Mouse (Mus musculus) Patski (cell line): ENCODE results near the gene Tex44. TPM values are rescaled to one million over a fixed set of nuclear protein-coding genes. Genes with fewer than 3 reads are reported as not detected.

Experiments
- ATAC-seq: fragments of 100-300 bp; one replicate; pipeline ENCODE4 v1.8.0; 2021
- CTCF ChIA-PET: fragments of 350-600 bp; sonication (Branson Sonifier 250); formaldehyde crosslinking; loops from one replicate; lab custom pipeline; 2022; ENCODE audit warnings: inconsistent platforms; lab: Charles Lee
- POLR2A ChIA-PET: fragments of 350-600 bp; sonication (Branson Sonifier 250); formaldehyde crosslinking; loops from one replicate; lab custom pipeline; 2022; ENCODE audit warnings: antibody characterized with exemption, inconsistent platforms; lab: Charles Lee
- DNase-seq: peaks from one replicate; pipeline ENCODE4 v3.0.0-alpha.2; 2011; ENCODE audit warnings: low read depth, low spot score
- H3K27me3 ChIP-seq: fragments of 371-371 bp; one replicate; pipeline ENCODE4 v1.5.1; 2021
- CTCF ChIP-seq: fragments of 100-300 bp; IDR thresholded peaks from one replicate; pipeline ENCODE4 v1.5.1; 2021
- in situ Hi-C: fragments of 300-500 bp; cut with MboI; formaldehyde crosslinking; loops from 3 replicates; pipeline ENCODE4 v1.11.1; 2018; ENCODE audit warnings: low pct_unique_long_range_greater_than_20kb, mixed read lengths
- polyA plus RNA-seq: library from polyadenylated mRNA; unstranded; gene quantifications from one replicate; pipeline ENCODE4 v1.2.3, GENCODE M21; 2021

Tex44 gene
- polyA plus RNA-seq = not detected

DNA sequence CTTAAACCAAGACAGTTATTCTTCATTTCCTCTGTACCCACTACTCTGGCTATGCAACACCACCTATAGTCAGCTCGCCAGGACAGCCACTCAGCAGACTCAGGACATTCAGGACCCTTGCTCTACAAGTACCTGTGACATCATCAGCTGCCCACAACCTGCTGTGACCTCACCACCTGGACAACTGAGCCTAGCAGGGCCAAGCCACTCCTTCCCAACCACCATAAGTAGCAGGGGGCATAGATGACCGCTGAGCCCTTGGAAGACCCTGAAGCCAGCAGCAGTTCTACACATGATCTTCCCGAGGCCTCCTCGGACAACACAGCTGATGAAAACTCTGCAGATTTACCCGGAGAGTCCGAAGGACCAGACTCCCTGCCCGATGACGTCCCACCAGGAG lies at the start of gene Tex44, which contains the start of gene Nmur1:
Gene Tex44 (plus strand): TSS at position 202 of the 400 bp plus-strand sequence.
Gene Nmur1 (minus strand): TSS at position 101 of the 400 bp plus-strand sequence.
- ATAC-seq (no peak), DNase-seq (no peak)
- ChIA-PET CTCF (interaction anchor here (2.4 kb wide), 1 partner anchor 10 kb away, joined by 8 read pairs; no protein-coding TSS in a partner anchor), POLR2A (no interaction called here)
- in situ Hi-C loops = loop anchor here (5.0 kb wide), 1 partner anchor 34 kb away; no protein-coding TSS in a partner anchor
- TF ChIP-seq CTCF = no peak
- H3K27me3 ChIP-seq = no peaks in the 10 kb centered on the region

DNA sequence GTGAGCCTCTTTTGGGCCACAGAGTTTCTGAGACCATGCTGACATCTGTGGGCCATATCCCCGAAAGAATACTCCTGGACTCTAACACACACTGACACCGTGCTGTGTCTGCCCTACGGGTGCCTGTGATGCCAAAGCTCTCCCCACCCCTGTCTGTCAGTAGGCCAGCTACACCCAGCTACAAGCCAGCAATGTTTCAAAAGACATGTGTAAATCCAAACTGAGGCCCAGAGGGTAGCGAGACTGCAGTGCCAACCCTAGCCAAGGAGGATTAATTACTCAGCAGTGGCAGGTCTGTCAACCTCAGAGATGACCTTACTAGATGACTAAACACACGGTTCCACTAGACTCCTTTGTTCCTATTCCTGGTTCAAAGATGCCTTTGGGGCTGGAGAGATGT lies 49.8 kb upstream of the Tex44 start:
- DNase-seq (no peak), ATAC-seq (no peak)

DNA sequence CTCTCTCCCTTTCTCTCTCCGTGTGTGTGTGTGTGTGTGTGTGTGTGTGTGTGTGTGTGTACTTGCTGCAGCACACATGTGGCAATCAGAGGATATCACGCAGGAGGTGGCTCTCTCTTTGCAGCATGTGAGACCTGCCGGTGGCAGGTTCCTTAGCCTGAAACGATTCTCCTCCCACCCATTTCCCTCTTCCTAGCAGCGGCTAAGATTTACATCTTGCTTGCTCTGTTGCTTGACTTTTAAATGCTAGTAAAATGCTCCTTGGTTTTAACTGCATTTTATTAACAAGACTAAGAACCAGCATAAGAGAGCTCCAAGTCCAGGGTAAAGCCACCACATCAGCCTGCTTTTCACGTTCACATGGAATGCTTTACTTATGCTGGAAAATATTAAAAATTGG lies 47.5 kb upstream of the Tex44 start:
- ATAC-seq (no peak), DNase-seq (no peak)
- TF ChIP-seq CTCF = no peak
- in situ Hi-C loops = no loop called here
- ChIA-PET CTCF (interaction anchor here (1.1 to 2.1 kb wide), 2 partner anchors 37 to 51 kb away, joined by 4 to 9 read pairs; no protein-coding TSS in a partner anchor), POLR2A (interaction anchor here (0.9 kb wide), 1 partner anchor 20 kb away, joined by 3 read pairs; the partner anchor contains the start of gene Ncl)
- no peaks in the 10 kb centered on the region for H3K27me3 ChIP-seq

More for the DNA sequence above, 49.8 kb upstream of the Tex44 start:
- H3K27me3 ChIP-seq = no peaks in the 10 kb centered on the region
- POLR2A ChIA-PET = no interaction called here
- in situ Hi-C loops = no loop called here
- TF ChIP-seq CTCF = no peak
- CTCF ChIA-PET = interaction anchor here (1.8 to 2.7 kb wide), 2 partner anchors 11 to 40 kb away, joined by 4 to 9 read pairs; no protein-coding TSS in a partner anchor

DNA sequence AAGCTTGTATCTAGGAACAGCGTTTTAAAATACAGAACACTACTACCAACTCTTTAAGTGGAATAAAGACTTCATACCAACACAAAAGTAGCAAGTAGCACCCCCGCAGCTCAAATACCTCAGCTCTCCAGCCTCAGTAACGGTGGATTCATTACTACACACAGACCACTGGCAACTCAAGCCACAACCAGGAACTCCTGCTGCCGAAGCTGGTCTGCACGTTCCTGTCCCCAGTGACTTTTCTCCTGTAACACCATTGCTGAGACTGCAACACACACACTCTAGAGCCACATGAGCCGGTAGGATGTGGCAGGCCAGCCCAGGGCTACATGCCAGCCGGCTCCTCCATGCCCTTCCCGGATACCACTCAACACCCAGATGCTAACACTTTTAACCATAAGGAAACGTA lies 47.0 kb upstream of the Tex44 start:
- CTCF ChIA-PET = interaction anchor here (1.1 to 2.1 kb wide), 2 partner anchors 37 to 51 kb away, joined by 4 to 9 read pairs; no protein-coding TSS in a partner anchor
- DNase-seq (no peak), ATAC-seq (peak; percentile 36)

DNA sequence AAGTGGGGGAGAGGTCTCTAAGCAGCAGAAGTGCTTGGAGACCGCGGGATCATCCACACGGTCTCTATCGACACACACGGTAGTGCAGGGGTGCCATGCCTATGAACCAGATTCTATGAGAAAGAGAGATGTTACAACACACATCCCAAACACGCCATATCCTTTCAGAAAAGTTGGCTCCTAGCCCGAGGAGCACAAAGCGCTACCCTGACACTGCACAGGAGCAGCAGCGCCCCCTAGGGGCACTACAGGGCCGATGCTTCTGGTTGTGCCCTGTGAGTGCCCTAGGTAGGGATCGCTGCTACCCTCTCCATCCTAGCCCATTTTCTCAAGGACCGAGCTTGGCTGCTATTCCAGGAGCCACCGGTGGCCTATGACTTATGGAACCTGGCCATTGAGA lies 45.1 kb upstream of the Tex44 start:
- in situ Hi-C loops = no loop called here
- no peak for TF ChIP-seq CTCF
- DNase-seq (no peak), ATAC-seq (no peak)
- ChIA-PET POLR2A (no interaction called here), CTCF (no interaction called here)
- H3K27me3 ChIP-seq = peaks cover 4% of the 10 kb centered on the region

More for the DNA sequence above, 47.0 kb upstream of the Tex44 start:
- POLR2A ChIA-PET = interaction anchor here (0.9 kb wide), 1 partner anchor 20 kb away, joined by 3 read pairs; the partner anchor contains the start of gene Ncl
- in situ Hi-C loops = no loop called here
- H3K27me3 ChIP-seq = no peaks in the 10 kb centered on the region
- no peak for TF ChIP-seq CTCF

DNA sequence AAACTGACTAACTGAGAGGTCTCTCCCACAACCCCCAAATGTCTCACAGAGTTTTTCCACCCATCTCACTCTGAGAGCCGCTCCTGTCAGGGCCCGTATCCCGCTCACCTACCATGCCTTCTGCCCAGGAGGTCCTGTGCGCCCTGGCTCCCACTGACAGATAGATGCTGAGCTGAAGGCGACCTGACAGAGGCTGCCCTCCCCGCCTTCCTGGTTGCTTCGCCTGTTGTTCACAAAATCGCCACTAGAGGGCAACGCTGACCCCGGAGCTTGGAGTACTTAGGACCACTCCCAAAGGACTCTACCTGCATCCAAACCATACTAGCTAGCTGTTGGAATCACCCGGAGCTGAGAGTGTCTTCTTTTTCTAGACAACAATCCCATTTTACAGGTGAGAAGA lies 36.9 kb upstream of the Tex44 start:
- ATAC-seq = peak; percentile 57
- CTCF ChIA-PET = interaction anchor here (0.8 to 2.4 kb wide), 8 partner anchors 9 to 51 kb away, joined by 3 to 13 read pairs (median 4); no protein-coding TSS in a partner anchor
- POLR2A ChIA-PET = interaction anchor here (0.7 kb wide), 1 partner anchor 45 kb away, joined by 3 read pairs; no protein-coding TSS in a partner anchor
- in situ Hi-C loops = no loop called here
- no peak for DNase-seq
- peak; percentile 89 for TF ChIP-seq CTCF
- peaks cover 9% of the 10 kb centered on the region for H3K27me3 ChIP-seq

DNA sequence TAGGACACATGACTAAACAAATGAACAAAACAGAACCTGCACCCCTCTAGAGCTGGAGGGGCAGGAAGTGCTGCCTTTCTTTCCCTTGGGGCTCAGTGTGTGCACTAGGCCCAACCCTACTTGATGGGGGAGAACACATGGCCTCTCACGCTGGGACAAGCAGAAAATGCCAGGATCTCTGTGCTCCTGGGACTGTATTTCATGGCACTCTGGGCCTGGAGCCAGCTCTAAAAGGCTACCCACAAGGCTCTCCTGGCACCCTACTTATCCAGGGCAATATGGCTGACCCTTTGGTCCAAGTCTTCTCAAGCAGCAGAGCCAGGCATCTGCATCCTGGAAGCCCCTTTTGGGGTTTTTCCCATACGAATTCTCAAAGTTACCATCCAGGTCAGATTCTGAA lies 34.7 kb upstream of the Tex44 start:
- ChIA-PET CTCF (interaction anchor here (1.4 to 1.6 kb wide), 3 partner anchors 9 to 39 kb away, joined by 3 to 4 read pairs (median 4); no protein-coding TSS in a partner anchor), POLR2A (no interaction called here)
- in situ Hi-C loops = loop anchor here (5.0 kb wide), 1 partner anchor 36 kb away; the partner anchor contains the start of genes Nmur1 and Tex44
- DNase-seq = no peak
- TF ChIP-seq CTCF = no peak
- no peak for ATAC-seq
- peaks cover 5% of the 10 kb centered on the region for H3K27me3 ChIP-seq

DNA sequence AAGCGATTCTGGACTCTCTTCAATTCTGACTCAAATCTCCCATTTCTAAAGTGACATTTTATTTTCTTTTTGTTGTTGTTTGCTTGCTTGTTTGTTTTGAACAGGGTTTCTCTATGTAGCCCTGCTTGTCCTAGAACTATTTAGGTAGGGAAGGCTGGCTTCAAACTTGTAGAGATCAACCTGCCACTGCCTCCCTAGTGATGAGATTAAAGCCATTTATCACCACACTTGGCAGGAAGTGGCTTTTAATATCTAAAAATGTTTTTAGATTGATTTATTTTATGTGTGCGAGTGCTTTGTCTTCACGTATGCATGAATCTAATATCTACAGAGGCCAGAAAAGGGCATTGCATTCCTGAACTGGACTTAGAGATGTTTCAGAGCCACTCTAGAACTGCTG lies 32.9 kb upstream of the Tex44 start:
- H3K27me3 ChIP-seq = peaks cover 5% of the 10 kb centered on the region
- ATAC-seq (no peak), DNase-seq (no peak)
- no peak for TF ChIP-seq CTCF
- POLR2A ChIA-PET = no interaction called here
- in situ Hi-C loops = loop anchor here (5.0 kb wide), 1 partner anchor 34 kb away; the partner anchor contains the start of genes Nmur1 and Tex44
- CTCF ChIA-PET = no interaction called here

DNA sequence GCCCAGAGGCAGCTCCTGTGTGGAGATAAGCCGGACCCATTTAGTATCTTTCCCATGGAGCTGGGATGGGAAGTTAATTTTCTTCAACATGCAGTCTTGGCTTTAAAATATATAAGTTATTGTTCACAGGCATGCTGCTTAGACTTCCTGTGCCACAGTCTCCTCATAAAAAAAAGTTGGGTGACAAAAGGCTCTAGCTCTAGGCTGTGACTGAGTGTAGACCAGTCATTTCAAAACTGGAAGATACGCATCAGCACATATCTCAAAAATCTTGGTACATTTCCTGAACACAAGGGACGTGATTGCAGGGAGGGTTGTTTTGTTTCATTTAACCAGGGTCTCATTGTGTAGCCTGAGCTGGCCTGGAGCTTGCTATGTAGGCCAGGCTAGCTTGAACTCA lies 31.9 kb upstream of the Tex44 start:
- ATAC-seq (no peak), DNase-seq (no peak)
- no peak for TF ChIP-seq CTCF
- ChIA-PET POLR2A (no interaction called here), CTCF (no interaction called here)
- in situ Hi-C loops = loop anchor here (5.0 kb wide), 1 partner anchor 33 kb away; the partner anchor contains the start of genes Nmur1 and Tex44
- no peaks in the 10 kb centered on the region for H3K27me3 ChIP-seq

DNA sequence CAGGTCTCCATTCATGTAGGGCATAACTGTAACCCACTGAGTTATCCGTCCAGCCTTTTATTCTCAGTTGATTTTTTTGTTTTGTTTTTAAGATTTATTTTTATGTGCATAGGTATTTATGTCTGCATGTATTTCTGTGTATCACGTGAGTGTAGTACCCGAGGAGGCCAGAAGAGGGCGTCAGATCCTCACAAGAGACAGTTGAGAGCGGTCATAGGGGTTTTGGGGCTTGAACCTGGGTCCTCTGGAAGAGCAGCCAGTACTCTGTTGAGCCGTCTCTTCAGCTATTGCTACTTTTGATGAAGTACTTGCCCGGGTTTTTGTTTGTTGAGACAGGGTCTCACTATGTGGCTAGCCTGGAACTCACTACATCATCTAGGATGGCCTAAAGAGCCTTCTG lies 30.2 kb upstream of the Tex44 start:
- DNase-seq = no peak
- CTCF ChIA-PET = interaction anchor here (1.0 to 1.2 kb wide), 2 partner anchors 10 to 22 kb away, joined by 4 read pairs; no protein-coding TSS in a partner anchor
- TF ChIP-seq CTCF = peak; percentile 52
- no peaks in the 10 kb centered on the region for H3K27me3 ChIP-seq
- POLR2A ChIA-PET = no interaction called here
- no peak for ATAC-seq
- in situ Hi-C loops = no loop called here

DNA sequence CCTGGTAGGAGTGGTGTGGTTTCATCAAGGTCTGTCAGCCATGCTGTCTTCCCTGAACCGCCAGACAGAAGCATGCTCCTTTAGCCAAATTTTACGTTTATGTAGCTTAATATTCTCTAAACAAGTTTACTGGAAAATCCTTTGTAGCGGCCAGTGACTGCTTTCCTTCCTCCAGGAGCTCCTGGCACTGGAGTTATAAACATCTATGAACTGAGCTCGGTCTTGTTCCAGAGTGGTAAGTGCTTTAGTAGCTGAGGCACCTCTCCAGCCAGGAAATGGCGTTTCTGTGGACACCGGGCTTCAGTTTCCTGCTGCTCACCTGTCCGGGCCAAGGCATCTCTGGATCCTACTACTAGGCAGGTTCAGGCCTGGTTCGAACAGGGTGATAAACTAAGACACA lies 28.5 kb upstream of the Tex44 start:
- no peaks in the 10 kb centered on the region for H3K27me3 ChIP-seq
- ATAC-seq = no peak
- ChIA-PET POLR2A (no interaction called here), CTCF (interaction anchor here (1.3 to 1.9 kb wide), 3 partner anchors 9 to 32 kb away, joined by 3 to 11 read pairs (median 3); no protein-coding TSS in a partner anchor)
- TF ChIP-seq CTCF = no peak
- in situ Hi-C loops = no loop called here
- no peak for DNase-seq
